Mouse (Mus musculus) thymus, postnatal 25 days (tissue): ENCODE results near the gene Polg.
A peak's percentile ranks its signal among the peaks of the same experiment; 100 is the strongest.

Experiments
- DNase-seq: peaks from one replicate; pipeline ENCODE4 v3.0.0; 2022

Gene Polg

DNA sequence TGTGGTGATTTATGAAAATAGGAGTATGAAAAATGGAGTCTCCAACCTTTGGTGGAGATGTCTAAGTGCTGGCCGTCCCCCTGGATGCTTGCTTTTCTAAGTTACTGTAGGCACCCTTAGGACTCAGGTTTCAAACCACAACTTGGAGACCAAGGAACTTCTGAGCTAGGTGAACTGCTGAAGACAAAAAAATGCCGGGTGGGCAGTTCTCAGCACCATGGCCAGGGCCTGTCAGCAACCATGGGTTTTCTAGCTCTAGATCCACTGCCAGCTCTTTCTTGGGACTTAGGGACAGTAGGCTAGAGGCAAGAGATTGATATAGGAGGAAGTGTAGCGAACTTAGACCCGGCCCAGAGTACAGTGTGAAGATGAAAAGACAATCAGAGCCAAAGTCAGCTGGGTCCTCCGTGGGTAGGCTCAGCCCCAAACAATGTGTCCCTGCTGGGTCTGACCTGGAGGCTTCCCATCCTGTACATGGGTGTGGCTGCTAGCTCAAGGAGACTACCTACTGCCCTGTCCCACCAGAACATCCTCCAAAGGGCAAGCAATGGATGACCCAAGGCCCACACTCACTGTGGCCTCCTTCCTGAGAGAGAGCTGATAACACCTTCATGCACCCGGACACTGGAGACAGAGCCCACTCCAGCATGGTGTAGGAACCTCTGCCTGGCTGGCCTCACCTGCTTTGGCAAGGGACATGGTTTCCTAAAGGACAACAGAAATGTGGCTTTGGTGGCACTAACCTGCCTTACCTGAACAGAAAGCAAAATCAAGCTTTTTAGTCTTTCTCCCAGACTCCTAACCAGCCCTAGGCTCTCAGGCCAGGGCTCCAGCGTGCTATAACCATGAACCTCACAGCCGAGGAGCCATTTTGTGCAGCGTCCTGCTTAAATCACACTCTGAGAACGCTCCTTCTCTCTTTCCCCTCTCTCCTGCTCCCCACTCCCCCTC is 36.3 kb upstream of the Polg start:
- DNase-seq = no peak

DNA sequence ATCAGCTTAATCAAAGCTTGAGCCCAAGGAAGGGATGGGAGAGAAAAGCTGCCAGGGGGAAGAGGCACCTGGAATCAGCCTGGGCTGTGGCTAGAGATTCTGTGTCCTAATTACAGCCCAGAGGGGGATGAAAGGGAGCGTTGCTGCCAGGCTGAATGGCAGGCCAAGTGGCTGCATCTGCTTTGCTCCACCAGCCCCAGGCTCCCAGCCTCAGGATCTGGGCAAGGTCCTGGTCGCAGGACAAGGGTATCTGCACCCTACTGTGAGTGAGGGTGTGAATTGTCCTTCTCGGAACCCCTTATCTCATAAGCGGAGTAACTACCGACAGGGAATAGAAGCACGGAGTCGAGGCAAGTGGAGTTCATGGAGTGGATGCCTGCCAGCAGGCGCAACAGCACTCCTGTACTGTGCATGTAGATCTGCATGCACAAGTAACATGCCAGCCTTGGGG is 35.4 kb upstream of the Polg start:
- no peak for DNase-seq

DNA sequence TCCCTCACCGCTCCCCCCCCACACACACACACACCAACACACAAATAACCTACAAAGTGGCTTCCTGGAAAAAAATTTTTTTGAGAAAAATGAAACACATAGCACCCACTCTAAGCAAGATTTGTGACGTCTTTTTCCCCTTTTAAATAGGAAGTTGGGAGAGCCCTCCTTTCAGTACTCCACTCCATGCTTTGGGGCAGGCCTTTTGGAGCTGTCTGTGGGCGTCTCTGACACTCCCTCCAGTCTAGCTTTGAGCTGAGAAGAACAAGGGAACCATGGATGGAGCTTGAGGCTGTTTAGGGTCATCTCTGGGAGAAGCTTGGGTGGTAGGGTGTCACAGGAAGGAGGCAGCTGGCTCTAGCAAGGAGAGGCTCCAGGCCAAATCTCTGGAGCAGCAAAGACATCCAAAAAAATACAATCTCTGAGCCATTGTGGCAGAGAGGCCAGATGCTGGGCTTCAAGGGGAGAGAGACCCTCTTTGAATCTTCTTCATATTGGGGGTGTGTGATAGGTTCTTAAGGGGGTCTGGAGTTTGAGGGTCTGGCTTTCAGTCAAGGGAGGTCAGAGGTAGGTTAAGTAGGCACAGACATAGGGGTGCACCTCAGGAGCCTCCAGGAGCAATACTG is 34.6 kb upstream of the Polg start:
- DNase-seq = no peak

DNA sequence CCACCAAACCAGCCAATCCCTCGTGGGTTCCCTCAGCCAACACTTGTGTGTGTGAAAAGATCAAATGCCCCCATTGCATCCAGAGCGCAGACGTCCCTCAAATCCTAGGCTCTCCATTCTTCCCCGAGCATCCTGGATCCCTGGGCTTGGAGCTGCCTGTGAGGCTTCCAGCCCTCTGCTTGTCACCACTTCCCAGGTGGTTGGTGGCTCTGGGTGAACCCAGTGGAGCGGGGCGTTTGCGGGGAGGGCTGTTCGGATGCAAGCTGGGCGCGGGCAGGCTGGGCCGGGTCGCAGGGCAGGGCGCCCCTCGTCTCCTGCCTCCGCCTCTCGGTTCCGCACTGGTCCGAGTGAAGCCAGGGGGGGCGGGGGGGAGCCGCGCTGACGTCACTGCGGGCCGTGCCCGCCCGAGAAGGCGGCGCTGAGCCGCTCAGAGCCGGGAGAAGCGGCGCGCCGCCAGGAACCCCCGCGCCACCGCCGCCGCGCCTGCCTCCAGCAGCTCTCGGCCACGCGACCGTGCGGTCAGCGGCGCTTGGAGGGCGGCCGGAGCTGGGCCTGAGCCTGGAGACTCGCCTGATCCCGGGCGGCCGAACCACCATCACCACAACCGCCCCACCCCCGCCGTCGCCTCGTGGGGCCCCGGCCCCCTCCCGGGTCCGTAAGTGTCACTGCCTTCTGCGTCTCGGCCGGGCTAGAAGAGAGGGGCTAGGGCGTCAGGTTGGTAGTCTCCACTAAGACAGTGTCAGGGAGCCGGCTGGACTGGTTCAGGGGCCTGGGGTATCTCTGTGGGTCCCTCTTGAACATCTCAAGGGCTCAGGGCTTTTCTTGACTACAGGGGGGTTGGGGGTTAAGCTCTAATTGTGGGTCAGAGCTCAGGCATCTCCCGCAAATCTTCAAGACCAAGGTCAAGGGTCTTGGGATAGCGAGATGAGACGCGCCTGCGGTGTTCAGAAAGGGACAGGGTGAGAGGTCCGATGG is 33.7 kb upstream of the Polg start:
- DNase-seq = no peak

DNA sequence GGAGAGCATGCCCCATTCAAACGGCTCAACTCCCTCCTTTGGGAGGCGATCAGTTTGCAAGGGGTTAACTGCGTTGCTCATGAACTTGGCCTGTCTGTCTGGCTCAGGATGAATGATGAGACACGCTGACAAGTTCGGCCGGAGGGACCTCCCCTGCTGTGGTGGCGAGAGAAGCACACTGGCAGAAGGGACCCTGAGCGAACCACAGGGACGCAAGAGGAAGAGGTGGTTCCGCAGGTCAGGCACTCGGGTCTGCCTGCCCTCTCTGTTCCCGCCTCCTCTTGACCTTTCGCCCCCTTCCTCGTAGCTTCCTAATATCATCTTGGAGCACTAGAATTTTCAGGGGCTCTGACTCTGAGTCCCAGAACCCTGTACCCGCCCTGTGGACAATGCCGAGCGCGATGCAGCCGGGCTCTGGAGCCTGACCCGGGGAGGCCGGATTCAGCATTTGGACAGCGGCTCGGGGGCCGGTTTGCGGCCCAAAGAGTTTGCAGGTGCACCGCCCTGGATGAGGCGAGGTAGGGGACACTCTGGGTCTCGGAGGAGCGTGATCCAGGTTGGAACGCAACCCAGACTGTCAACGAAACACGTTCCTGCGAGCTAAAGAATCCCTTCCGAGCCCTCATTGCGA is 32.9 kb upstream of the Polg start:
- peak; percentile 21 for DNase-seq

DNA sequence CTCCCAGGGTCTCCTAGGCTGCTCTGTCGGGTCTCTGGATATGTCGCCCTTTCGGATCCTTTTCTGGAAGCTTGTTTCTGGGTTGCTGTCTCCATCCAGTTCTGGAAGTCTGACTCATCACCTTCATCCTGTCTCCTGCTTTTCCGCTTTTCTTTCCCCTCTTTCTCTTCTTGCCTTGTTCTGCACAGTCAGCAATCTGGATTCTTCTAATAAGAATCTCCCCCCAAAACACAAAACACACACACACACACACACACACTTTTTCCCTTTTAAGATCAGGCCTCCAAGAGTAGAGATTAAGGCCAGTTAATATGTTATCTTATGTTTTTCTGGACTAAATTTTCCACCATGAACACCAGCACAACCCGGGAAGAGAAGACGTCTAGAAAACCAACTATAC is 32.2 kb upstream of the Polg start:
- no peak for DNase-seq

DNA sequence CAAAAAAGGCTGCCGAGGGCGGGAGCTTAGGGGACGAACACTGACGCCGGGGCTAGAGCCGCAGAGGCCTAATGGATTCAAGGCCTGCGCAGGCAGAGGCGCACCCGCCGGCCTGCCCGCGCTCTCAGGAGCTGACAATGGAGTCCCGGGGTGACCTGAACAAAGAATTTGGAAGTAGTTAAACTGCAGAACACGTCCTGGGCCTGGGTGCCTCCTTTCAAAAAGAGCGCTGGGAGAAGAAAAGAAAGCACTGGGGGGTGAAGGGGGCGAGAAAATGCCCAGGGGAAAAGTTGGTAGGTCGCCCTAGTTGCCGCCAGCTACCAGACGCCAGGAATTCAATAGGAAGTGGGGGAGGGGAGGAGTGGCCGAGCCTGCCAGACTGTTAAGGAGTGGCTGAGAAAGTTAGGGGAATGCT is 31.5 kb upstream of the Polg start:
- DNase-seq = no peak

DNA sequence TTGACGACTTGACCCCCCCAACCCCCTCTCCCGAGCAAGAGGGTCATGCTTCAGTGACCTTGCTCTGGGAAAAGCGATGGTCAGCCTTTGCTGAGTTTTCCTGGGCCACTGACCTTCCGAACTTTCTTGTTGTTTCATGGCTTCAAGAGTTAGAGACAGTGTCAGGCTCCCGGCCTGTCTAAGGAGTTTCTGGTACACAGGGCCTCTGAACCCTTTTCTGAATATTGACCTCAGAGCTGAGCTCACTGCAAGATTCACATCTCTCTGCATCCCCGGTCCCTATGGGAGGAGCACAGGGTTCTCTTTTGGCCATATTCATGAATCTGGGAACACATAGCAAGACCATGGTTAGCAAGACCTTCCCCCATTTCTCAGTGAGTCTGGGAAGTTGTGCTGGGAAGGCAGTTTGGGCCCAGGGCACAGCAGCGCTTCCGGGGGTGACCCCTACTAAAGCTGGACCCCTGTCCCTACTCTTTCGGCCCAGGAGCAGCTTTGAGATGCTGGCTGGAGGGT is 30.7 kb upstream of the Polg start:
- DNase-seq = no peak

DNA sequence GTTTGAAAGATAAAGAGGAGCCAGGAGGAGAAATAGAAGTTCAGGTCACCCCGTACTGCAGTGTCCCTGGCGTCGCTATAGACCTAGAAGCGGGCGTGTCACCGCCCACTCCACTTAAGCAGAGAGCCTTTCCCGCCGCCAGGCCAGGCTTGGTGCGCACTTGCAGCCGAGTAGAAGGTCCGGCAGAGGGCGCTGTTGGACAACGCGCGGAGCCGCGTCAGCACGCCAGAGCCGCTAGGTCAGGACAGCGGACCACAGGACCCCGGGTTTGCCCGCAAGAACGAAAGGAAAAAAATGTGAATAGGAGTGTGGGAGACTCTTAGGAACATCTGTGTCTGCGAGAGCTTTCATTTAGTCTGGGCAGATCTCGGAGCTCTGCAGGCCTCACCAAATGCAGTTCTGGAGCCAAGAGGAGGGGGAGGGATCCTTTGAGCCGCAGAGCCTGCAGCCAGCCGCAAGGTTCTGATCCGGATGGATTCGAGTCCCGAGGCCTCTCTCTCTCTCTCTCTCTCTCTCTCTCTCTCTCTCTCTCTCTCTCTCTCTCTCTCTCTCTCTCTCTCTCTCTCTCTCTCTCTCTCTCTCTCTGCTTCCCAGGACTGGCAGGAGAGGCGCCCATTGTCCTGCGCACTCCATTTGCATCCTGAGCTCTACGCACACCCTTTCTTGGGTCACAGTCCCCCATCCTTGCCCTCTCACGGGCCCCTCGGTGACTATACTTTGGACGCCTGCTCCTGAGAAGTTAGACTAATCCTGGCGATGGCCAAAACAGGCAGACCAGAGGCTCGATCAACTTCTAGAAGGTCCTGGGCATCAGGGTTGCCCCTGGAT is 30.0 kb upstream of the Polg start:
- DNase-seq = peak; percentile 84

DNA sequence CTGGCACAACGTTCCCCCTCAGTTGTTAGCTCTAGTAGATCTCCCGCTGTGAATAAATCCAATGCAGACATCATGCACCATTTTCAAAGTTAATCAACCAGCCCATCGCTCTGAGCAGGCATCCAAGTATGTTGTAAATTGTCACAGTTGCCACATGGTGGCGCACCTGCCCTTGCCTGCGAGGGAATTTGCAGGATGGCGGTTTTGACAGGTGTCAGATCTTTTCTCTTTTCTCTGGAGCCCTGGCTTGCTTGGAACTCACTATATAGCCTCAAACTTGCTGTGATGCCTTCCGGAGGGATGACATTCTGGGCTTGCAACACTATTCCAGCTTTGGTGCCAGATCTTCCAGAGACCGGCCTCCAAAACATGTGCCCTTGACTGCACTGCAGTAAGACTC is 27.8 kb upstream of the Polg start:
- peak; percentile 49 for DNase-seq

DNA sequence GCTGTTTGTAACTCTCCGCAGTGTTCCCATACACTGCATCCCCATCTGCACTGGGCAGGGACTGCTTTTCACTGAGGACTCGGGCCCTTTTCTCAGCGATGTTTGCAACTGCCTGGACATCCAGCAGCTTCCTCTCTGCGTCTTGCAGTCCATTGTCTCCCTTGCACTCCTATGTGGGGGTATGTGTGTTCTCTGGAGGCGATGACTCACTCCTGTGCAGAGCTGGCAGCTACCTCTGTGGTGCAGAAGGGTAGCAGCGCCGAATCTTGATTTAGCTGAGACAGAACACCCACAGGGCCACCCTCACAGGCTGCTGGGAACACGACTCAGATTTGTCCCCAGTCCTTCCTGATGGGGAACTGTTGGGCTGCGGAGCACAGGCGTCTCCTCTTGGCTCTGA is 20.4 kb upstream of the Polg start:
- no peak for DNase-seq

DNA sequence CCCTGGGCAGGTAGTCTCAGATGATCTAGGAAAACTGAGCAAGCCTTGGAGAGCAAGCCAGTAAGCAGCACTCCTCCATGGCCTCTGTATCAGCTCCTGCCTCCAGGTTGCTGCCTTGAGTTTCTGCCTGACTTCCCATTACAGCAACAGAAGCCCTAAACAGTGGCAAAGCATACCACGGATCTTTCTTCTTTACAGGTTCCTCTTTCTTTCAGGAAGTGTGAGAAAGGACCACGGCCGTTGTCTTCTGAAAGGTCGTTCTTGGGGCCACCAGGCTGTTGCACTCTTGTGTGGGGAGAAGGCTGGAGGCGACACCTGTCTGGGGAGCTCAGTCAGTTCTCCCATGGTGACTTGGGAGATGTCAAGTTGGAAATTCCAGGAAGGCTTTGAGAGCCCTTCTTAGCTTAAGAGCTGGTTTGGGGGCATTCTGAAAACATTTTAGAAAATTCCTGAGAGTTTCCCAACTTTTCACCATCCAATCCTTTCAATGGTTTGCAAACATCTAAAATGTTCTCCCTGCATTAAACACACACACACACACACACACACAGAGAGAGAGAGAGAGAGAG is 8.8 kb upstream of the Polg start:
- DNase-seq = no peak

DNA sequence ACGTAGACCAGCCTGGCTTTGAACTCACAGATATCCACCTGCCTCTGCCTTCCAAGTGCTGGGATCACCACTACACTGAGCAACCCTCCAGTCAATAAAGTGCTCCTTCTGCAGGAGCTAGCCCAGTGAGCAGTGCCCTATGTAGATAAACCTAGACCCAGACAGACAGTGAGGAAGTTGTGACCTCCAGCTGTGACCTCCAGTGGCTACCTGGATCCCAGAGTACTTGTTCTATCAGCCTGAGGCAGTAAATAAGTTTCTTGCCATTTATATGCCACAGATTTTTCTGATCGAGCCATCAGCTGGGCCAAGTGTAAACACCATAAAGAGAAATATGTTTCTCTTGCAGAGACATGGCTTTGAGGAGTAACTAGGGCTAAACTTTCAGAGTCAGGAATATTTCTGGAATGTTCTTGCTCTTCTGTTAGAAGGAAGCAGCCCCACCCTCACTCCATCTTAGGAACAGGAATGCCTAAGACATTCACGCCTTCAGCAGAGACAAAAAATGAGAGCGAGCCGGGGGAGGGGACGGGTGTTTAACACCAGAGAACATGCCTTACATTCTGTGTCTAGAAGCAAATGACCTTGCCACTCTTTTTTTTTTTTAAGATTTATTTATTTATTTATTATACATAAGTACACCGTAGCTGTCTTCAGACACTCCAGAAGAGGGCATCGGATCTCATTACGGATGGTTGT is 7.5 kb upstream of the Polg start:
- DNase-seq = no peak

DNA sequence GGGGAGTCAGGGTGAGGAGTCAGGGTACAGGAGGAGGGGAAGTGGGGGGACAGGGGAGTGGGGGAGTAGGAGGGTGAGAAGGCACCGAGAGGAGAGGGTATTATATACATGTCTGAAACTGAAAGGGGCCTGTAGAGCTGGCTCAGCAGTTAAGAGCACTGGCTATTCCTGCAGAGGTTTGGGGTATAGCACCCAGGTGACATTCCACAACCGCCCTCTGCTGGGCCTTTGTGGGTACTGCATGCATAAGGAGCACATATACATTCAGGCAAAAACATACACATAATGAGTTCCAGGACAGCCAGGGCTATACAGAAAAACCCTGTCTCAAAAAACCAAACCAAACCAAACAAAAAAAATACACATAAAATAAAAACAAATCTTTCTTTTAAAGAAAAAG is 6.6 kb upstream of the Polg start:
- peak; percentile 33 for DNase-seq

DNA sequence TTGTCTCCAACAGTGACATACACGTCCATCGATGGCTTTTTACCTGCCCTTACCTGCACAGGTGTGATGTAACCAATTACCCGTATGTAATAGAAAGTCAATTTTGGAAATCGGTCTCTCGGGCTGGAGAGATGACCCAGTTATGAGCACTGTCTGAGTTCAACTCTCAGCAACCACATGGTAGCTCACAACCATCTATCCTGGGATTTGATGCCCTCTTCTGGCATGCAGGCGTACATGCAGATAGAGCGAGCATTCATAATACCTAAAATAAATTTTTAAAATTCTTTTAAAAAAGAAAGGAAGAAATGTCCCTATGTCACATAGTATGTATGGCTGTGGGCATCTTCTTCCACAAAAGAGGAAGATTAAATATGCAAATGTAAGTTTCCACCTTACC is 5.3 kb upstream of the Polg start:
- DNase-seq = no peak

DNA sequence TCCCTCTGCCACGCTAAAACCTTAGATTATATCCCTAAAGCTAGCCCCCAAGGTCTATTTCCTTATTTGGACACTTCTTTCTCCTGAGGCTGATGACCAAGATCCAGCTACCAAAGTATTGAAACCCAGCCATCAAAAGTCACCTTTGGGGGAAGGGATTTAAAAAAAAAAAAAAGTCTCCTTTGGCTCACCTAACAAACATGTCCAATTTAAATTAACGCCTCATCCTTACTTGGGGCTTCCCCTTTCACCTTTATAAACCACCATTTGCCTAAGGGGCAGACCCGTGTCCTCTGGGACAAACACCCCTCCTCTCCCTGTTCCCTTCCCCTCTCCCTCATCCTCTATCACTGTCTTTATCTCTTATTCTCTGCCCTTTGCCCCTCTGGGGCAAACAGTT is 4.6 kb upstream of the Polg start:
- DNase-seq = no peak

DNA sequence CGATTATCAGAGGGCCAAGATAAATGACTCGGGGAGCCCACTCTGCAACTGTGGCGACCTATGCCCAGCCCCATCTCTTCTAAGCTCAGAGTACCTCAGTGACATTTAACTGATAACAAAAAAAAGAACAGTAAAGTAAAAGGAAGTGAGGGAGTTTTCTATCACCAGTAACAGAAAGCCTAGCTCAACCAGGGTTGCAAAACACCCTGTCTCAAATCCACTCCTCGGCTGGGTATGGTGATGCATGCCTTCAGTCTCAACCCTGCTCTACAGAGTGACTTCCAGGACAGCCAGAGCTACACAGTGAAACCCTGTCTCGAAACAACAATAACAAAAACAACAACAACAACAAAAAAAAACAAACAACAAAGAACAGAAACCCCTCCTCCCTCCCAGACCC is 3.6 kb upstream of the Polg start:
- no peak for DNase-seq

DNA sequence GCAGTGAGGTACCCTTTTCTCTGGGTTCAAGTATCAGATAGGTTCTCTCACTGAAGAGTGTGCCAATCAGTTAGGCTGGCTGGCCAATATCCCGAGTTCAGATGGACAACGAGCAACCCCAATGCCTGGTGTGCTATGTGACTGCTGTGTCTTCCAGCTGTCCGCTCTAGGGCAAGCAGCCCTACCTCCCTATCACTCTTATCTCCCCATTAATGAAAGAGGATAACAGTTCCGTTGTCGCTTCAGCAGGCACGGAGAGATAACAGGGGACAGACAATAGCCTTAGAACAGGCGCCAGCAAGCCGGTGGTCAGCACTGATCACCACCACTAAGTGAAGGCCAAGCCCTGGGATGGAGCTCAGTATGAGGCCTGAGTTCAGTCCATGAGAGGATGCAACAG is 2.8 kb upstream of the Polg start:
- DNase-seq = no peak

DNA sequence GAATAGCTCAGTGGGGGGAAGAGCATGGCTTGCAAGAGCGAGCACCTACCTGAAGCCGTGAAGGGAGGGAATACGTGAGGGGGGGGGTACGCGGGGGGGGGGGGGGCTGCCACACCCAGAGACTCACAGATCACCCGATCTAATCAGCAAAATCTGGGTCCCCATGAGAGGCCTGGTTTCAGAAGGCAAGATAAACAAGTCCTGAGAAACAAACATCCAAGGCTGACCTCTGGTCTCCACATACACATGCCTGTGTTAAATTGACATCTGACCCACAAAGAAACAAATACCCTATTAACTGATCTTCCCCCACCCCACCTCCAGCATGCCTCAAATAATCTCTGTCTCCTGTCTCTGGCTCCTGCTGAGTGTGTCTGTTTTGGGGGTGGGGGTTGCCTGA is 1.8 kb upstream of the Polg start:
- DNase-seq = no peak

DNA sequence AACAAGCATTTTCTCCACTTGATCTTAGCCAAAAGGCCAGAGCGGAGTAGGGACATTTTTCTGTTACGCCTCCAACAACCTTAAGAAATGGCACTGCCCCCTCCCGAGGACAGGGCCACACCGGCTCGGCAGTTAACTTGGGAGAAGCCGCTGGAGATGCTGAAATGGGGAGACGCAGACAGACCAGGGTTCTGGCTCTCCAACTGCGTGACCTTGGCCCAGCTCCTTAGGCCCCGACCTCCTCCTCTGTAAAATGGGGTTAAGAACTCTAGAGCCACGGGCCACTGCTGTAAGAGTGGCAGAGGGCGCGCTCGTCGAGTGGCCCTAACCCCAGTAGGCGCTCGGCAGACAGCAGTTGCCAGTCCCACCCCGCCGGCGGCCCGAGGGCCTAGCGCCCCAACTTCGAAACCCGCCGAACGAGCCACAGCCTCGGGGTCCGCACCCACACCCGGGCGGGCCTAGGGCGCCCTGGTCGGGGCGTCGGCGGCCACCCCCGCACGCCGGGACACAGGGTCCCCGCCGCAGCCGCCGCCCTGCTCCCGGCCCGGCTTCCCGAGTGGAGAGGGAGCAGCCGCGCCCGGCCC is 609 bp downstream of the Polg start:
- DNase-seq = peak; percentile 78
